Mouse (Mus musculus) embryonic facial prominence, embryonic 14.5 days (tissue): Measurements from ENCODE around the gene Afap1l2. TPM values are rescaled to one million over a fixed set of nuclear protein-coding genes. Genes with fewer than 3 reads are reported as not detected.

Source experiments
- polyA plus RNA-seq: library from polyadenylated mRNA; unstranded; fragments of >200 nt; fragmentation: Nextera tagmentation; extraction: Ambion mirVana; gene quantifications from 2 replicates; pipeline ENCODE4 v1.2.1, GENCODE M21; 2014

Afap1l2 gene
- polyA plus RNA-seq, 1 experiment from 2014 or later: 10.8 TPM

Other genes with a start within 250 kb of the Afap1l2 start
- 20.2 and 23.9 TPM in 2 replicates for gene Ccdc186, start 186.0 kb downstream of the Afap1l2 start, polyA plus RNA-seq
- gene Tdrd1, start 182.0 kb downstream of the Afap1l2 start, polyA plus RNA-seq: 1.6 and 3.9 TPM in 2 replicates
- 4.7 and 5.0 TPM in 2 replicates for gene Vwa2, start 134.0 kb downstream of the Afap1l2 start, polyA plus RNA-seq